Mouse (Mus musculus) ES-Bruce4 (cell line): ENCODE results near the gene Trmt1.

Experiments used
- CTCF ChIP-seq: IDR thresholded peaks from one replicate; pipeline ENCODE4 v1.8.1; 2011; ENCODE audit warnings: low read depth, low read length
- POLR2A ChIP-seq: IDR thresholded peaks from one replicate; pipeline ENCODE4 v1.8.1; 2011; ENCODE audit warnings: low read length; ENCODE audit not compliant: insufficient read depth

GRCm38 (mm10) chr8:84687705-84688100 is 1.6 kb downstream of the Trmt1 start, which contains the start of gene Nacc1:
- TF ChIP-seq CTCF (no peak), POLR2A (no peak)
